Mouse (Mus musculus) ZHBTc4 (cell line): ENCODE measurements at regions not wholly inside any gene's neighbourhood (a gene's known extent, or its start where the extent isn't known, plus 50 kb on each side); places are given as distances from the start of the nearest gene placed in this dataset.

Experiments used
- DNase-seq: peaks from one replicate; pipeline ENCODE4 v3.0.0-alpha.2; 2011; ENCODE audit warnings: low read depth, low spot score

DNA sequence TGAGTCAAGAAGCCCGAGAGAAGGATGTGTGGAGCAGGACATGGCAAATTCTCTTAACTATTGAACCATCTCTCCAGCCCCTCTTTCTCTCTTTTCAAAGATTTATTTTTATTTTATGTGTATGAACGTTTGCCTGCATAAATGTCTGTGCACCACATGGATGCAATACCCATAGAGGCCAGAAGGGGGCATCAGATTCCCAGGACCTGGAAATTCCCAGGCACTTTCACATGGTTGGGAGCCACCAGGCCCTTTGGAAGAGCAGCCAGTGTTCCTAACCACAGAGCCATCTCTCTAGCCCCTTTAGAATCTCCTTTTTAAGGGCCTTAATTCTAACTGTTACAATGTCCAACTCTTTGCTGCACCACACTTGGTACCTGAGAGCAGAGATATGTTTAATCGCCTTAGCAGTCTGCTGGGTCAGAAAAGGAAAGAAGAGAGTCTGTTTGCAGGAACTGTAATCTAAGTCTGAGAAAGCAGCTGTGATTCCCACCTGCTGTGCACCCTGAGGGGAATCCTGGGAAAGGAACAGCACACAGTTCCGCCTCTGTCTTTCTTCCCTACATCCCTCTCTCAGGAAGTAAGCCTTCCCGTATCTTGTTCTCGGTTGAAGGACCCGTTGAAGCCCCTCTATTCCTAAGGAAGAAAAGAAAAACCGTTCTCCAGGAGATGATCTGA, 186.8 kb downstream of the Katnal1 start:
- peak; percentile 88 for DNase-seq

- peak; percentile 84 for DNase-seq
Observed at GRCm38 (mm10) chr5:148741267-148742004, 187.7 kb downstream of the Katnal1 start.

DNA sequence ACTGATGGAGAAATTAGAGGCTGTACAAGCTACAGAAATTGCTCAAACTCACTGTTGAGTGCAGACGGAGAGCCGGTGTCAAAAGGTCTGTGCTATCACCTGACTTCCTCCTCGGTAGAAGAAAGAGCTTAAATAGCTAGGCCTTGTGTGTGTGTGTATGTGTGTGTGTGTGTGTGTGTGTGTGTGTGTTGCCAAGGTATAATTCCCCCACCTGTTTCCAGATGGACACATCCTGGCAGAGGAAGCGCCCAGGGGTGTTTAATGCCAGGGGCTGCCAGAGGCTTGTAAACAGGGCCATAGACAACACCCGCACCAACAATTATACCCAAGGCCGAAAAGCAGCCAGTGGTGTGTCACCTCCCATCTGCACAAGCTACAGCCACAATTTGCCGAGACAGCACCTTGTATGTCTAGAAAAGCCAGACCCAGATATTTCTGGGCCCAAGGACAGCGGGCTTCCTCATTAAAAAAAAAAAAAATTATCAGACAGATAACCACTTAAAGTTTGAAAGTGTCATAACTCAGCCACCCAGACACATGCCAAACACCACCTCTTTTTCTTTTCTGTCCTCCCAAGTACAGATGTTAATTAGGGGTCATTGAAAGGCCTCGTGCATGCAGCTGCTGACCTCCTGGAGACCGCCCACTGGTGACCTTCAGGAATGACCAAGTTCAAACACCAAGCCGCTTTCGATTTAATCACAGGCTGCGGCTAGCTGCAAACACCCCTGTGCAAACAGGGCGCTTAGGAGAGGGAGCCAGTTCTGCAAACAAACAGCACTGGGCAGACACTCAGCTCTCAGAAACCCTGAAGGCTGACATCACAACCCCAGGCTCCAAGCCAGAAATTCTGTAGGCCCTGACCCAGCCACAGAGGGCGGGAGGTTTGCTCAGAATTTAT, 188.0 kb upstream of the Ubl3 start:
- peak; percentile 48 for DNase-seq

DNA sequence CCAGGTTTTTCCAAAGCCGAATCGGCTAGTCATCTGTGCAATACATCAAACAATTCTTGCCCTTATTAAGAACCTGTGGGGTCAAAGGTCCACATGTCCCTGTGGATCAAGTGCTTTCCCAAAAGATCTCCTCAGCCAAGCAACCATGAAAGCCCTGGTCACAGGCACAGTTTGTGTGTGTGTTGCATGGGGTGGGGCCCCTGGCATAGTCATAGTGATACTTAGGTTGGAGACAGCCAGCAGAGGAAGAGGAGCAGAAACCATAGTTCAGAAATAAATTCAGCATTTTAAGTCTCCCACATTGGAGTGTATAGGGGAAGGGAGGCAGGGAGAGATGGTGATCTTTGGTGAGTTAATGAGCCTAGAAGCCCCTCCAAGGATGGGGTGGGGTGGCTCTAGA, 187.1 kb upstream of the Ubl3 start:
- DNase-seq: no peak

DNA sequence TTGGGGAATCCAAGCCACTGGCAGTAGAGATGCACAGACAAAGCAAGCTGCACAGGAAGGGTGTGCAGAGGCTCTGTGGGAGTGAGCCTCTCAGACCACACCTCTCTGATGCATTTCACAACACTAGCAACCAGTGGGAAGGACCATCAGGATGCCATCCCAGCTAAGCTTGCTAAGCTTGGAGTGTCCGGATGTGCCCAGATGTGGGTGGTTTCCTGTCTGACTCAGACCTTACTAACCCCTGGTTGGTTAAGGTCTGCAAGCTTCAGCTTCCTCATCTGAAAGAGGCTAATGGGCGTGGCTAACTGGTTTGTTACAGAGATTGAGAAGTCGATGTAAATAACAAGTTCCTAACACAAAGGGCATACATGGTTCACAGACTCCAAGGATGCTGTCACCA, 186.6 kb upstream of the Ubl3 start:
- DNase-seq: peak; percentile 86

DNA sequence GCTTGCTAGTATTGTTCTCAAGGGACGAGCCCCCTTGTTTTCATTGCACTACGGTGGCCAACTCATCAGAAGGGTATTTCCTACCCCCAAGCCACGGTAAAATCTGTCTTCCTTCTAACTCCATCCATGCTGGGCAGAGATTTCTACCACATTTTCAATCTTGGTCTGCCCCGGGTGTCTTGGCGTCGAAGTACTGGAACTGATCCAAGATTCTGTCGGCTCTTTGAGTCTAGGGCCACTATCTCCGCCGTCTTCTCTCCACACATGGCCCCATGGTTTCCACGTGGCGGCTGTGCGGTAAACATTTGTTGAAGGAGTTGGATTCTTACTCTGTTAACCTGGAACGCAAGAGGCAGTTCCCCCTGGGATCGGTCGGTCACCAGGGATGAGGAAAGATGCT, 177.0 kb upstream of the Ubl3 start:
- DNase-seq: no peak

DNA sequence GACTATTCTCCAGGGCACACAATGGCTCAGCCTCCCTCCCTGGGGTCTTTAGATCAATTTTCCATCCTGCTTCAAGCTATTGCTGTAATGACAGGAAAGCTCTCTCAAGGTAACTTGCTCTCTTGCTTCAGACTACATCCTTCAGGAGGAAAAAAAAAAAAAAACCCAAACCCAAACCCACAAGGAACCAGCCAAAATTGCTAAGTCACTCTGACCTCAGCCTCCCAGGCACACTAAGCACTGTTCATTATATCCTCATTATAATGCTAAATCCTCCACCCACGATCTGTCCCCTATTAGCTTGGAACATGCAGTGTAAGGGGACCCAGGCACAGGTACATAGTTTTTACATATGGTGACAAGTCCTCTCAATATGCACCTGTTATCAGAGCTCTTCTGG, 175.9 kb upstream of the Ubl3 start:
- no peak for DNase-seq

GRCm38 (mm10) chr5:148726442-148726841, 173.9 kb upstream of the Ubl3 start:
- DNase-seq: peak; percentile 59

DNA sequence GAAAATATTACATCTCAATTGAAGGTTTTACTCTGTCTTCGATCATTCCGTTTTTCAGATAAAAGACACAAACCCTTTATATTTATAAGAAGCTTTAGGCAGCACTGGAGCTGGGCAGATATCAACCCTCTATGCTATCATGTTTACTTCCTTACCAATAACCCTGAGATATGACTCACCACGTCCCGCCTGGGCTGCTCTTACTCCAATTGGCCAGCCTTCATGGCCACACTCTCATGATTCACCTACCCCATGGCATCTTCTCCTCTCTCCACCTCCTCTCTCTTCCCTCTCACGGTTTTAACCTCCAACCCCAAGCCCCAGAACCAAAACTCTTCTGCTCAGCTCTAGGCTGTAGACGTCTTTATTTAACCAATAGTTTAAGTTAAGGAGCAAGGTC, 171.9 kb upstream of the Ubl3 start:
- DNase-seq: no peak

GRCm38 (mm10) chr5:148723677-148724227, 171.2 kb upstream of the Ubl3 start:
- no peak for DNase-seq

DNA sequence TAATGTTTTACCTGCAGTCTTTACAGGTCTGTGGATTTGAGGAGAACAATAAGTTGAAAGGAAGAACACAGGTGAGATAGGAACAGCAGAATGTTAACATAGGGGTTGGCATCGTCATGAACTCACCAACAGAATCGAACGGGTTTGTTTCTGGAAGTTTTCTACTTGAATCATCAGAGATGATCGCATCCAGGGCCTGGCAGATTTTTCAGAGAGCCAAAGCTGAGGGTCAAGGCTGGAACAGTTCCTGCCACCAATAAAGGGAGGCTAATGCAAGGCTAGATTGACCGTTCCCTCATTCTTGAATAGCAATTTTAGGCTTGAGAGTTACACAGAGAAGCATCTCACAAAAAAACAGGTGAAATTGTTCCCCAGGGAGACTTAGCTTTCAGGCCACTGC, 168.0 kb upstream of the Ubl3 start:
- no peak for DNase-seq

- no peak for DNase-seq
Observed at GRCm38 (mm10) chr5:148716633-148717032, 164.0 kb upstream of the Ubl3 start.

GRCm38 (mm10) chr5:148715218-148715991, 162.8 kb upstream of the Ubl3 start:
- no peak for DNase-seq

DNA sequence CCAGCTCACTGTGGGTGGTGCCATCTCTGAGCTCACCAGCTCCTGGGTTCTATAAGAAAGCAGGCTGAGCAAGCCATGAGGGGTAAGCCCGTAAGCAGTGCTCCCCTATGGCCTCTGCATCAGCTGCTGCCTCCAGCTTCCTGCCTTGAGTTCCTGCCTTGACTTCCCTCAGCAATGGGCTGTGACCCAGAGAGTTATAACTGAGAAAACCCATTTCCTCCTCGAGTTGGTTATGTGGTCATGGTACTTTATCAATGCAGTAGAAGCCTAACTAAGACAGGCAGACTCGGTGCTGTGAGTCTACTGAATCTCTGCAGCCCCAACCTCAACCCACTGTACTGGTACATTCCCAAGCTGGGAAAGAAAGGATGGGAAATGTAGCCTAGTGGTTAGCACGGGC, 162.2 kb upstream of the Ubl3 start:
- DNase-seq: no peak

DNA sequence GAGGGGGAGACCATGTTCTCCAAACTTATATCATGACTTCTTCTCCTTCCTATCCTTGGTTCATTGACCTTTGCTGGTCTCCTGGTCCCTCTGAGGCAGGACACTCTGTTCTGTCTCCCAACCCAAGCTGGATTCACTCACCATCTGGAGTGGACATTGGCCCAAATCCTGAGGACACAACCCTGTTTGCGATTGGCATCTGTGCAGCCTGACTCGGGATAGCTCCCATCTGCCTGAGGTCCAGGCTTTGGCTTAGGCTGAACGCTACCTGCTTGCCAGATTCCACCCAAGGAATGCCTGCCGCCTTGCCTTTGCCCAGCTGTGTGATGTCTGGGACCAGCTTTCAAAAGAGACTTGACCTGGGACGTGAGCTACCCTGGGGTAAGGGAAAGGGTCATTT, 161.2 kb upstream of the Ubl3 start:
- no peak for DNase-seq

DNA sequence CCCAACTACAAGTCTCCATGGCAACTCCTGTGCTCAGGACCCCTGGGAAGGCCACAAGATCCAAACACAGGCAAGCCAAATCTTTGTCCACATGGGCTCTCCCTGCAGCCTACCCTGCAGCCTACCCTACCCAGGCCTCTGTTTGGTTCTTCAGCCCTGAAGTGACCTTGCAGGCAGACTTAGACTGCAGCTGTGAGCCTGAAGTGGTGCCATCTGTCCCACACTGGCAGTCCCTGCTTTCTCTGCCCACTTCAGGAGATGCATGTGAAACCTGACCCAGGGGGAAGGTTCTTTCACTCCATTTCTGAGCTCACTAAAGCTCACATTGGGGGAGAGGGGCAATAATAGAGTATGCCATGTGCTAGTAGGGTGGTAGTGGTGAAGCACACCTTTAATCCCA, 160.4 kb upstream of the Ubl3 start:
- no peak for DNase-seq

GRCm38 (mm10) chr5:148711570-148711969, 159.0 kb upstream of the Ubl3 start:
- DNase-seq: peak; percentile 70

- no peak for DNase-seq
Observed at GRCm38 (mm10) chr5:148709111-148709771, 156.7 kb upstream of the Ubl3 start.

DNA sequence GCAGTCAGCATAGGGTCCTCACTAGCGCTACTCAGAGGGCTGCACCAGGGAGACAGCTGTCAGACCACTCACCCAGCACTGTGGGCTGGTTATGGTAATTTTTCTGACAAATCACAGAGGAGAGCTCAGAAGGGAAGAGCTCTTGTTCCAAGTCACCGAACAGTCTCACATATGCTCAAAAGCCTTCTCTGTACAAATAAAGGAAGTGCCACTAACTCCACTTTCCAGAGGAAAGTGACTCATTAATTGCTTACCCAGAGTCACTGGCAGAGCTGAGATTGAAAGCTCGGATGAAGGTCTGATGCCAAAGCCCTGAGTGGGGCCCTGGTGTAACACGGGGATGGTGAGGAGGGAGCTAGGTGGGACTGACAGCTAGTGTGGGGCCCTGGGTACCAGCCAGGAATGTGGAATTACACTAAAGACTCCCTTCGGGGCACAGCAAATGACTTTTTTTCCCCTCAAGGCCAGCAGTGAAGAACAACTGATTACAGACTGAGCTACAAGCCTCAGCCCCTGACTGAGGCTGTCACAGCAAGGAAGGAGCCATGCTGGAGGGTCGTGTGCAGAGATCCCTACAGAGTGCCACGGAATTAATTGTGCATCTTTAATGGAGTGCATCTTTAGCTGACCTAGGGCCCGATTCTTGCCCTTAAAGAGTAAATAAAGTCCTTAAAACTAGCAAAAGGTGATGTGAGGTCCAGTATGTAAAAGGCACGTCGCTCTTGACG, 155.6 kb upstream of the Ubl3 start:
- no peak for DNase-seq

DNA sequence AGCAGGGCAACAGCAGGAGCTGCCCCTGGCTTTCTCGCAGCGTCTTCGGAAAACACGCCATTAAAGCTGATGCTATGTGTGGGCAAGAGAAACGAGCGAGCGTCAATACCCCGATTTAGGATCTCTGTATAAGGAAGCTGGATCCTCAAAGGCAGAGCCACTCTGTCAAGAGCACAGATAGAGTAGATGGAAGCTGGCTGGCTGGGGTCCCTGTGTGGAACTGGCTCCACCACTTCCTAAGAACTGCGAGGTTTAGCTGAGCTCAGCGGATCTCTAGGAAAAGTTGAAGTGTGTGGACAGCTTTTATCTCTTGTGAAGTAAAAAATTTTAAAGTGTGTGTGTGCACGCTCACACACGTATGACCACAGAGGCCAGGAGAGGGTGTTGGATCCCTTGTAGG, 154.7 kb upstream of the Ubl3 start:
- DNase-seq: no peak
